In genomic region chr2:165486881-165487535, GRCm38 (mm10) we compare ENCODE assay signal across 8 mouse cellular contexts. TPM values are rescaled to one million over a fixed set of nuclear protein-coding genes. Genes with fewer than 3 reads are reported as not detected.
DNase-seq lines count a peak whose midpoint lies in the region; ATAC-seq lines count a peak whose summit lies in the region.

No protein-coding gene starts in this region.

- no peaks in the 10 kb centered on the region for H3K9me3 ChIP-seq in lung, embryonic 16.5 days (ENCODE audit: control insufficient read depth, low read length)

- DNase-seq in CD8-positive naive resting alpha-beta T cell, adult 2 months (ENCODE audit: low read depth in 2 of 2, low spot score in 2 of 2): peak; percentile 55 to 59
- peak; percentile 69 for DNase-seq in ZHBTc4 (ENCODE audit: low read depth, low spot score)
- DNase-seq in embryo, embryonic 9.5 days (ENCODE audit: extremely low spot score): peak; percentile 60
- peak; percentile 45 to 68 for DNase-seq in heart, postnatal 14 days
- peak; percentile 67 to 69 for DNase-seq in kidney, postnatal 25 days
- peak; percentile 23 for DNase-seq in retina, adult 2 months (ENCODE audit: low read depth, low spot score)

- no peak overlapping the region for H3K27ac ChIP-seq in lung, embryonic 16.5 days (ENCODE audit: low read length)

- intact Hi-C loops in heart, postnatal 14 days (cut with DNase I): loop anchor here (2.0 to 5.0 kb wide), 4 partner anchors 94 to 415 kb away; no protein-coding TSS in a partner anchor

- ATAC-seq in lung, embryonic 16.5 days (ENCODE audit: low read depth): peak; percentile 49; the same call in 1 of the 2 replicates
- ATAC-seq in erythroblast, adult 5-6 weeks (replicated peaks; ENCODE audit: low FRiP score, poor library complexity, severe bottlenecking): no peak

- H3K27me3 ChIP-seq in lung, embryonic 16.5 days (ENCODE audit: control insufficient read depth, insufficient read depth, low read depth, low read length): no peaks in the 10 kb centered on the region

- H3K36me3 ChIP-seq in lung, embryonic 16.5 days (ENCODE audit: control insufficient read depth, insufficient read depth, low read length): peaks cover 6% of the 10 kb centered on the region

- WGBS in lung, embryonic 16.5 days: 23% methylated on average over 8 of the region's 8 CpGs

- peaks cover 6% of the 10 kb centered on the region for H3K4me1 ChIP-seq in lung, embryonic 16.5 days (replicated peaks; ENCODE audit: control insufficient read depth, insufficient read depth, low read length)

- no peak overlapping the region for H3K4me3 ChIP-seq in lung, embryonic 16.5 days (ENCODE audit: low read length)

- H3K4me2 ChIP-seq in lung, embryonic 16.5 days (ENCODE audit: low read depth, low read length): no peak overlapping the region

- no peak overlapping the region for H3K9ac ChIP-seq in lung, embryonic 16.5 days (ENCODE audit: low read length)

RNA-seq across cellular contexts. Expression of gene Trp53rka, which starts 6.1 kb away (rescaled TPM):
- total RNA-seq in heart, postnatal 14 days (2021): 10 to 100 TPM; 10.6 to 10.9 TPM
- 29.4 and 30.6 TPM in 2 replicates for polyA plus RNA-seq in lung, embryonic 16.5 days (2015; fragmentation: Nextera tagmentation; extraction: Ambion mirVana)
- 1.5 and 4.2 TPM in 2 replicates for total RNA-seq in erythroblast, adult 5-6 weeks (2015; ENCODE audit: low replicate concordance)
- 1.5 and 1.7 TPM in 2 replicates for total RNA-seq in erythroblast, adult 5-6 weeks (2017; ENCODE audit: low replicate concordance)

RNA-seq across cellular contexts. Expression of gene Slc13a3, which starts 14.0 kb away (rescaled TPM):
- total RNA-seq in heart, postnatal 14 days (2021): under 1 TPM; 0.34 to 0.38 TPM
- polyA plus RNA-seq in lung, embryonic 16.5 days (2015; fragmentation: Nextera tagmentation; extraction: Ambion mirVana): 0.57 and 0.80 TPM in 2 replicates
- not detected in 2 replicates for total RNA-seq in erythroblast, adult 5-6 weeks (2015; ENCODE audit: low replicate concordance)
- not detected in 2 replicates for total RNA-seq in erythroblast, adult 5-6 weeks (2017; ENCODE audit: low replicate concordance)

RNA-seq across cellular contexts. Expression of gene Slc2a10, which starts 16.6 kb away (rescaled TPM):
- 1 to 10 TPM; 3.4 to 4.4 TPM for total RNA-seq in heart, postnatal 14 days (2021)
- polyA plus RNA-seq in lung, embryonic 16.5 days (2015; fragmentation: Nextera tagmentation; extraction: Ambion mirVana): 12.7 and 13.1 TPM in 2 replicates
- total RNA-seq in erythroblast, adult 5-6 weeks (2015; ENCODE audit: low replicate concordance): not detected in 2 replicates
- total RNA-seq in erythroblast, adult 5-6 weeks (2017; ENCODE audit: low replicate concordance): 0.28 TPM in 1 of 2 replicates, not detected in the other
